Mouse (Mus musculus): ENCODE results near the gene Rab4a.

Rab4a gene

GRCm38 (mm10) chr8:123813173-123813891 is 7.5 kb downstream of the Rab4a start:
- no peak for DNase-seq (ENCODE audit: low spot score)

DNA sequence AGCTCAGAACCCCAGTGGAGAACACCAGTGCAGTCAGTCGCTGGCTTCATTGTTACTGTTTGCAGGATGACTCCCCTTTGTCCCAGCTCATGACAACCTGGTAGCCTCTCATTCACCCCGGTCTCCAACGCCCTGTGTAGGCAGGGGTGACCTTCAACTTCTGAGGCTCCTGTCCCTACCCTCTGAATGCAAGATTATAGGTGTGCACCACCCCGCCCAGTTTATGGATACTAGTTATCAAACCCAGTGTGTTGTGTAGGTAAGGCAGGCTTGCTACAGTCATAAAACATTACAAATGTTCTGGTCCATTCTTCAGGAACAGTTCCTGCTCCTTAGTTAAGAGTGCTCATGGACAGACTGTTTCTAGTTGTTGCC is 8.1 kb downstream of the Rab4a start:
- DNase-seq (ENCODE audit: low spot score): no peak

DNA sequence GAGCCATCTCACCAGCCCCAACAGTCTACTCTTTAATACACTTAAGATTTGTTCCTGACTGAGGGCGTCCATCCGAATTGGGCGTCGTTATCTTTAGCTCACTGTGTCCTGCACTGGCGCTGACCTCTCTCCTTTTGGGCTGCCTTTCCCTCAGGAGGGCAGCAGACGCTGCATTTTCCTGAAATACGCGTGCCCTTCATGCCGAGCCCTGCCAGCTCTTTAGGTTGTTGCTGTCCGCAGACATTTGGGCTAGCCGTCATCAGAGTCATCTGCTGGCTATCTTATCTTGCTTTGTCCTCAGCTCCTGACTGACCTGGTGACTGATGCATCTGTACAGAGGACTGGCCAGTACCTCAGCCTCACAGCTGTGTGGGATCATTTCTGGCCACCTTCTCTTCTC is 9.5 kb downstream of the Rab4a start:
- DNase-seq (ENCODE audit: low spot score): no peak

DNA sequence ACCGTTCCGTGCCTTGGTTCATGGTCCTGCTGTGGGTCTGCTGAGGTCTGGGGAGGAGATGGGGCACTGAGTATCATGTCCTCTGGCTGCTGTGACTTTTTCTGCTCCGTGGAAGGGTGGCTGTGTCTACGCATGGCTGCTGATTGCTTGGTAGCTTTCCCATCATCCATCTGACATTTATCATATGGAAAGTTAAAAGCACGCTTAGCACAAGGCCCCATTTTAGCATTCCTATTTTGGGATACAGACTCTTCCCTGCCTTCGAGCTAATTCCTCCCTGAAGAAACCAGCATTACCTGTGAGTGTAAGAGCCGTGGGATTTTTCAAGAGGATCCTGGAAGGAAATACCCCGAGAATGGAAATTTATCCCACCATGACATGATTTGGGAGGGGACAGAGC is 11.2 kb downstream of the Rab4a start:
- no peak for DNase-seq (ENCODE audit: low spot score)

DNA sequence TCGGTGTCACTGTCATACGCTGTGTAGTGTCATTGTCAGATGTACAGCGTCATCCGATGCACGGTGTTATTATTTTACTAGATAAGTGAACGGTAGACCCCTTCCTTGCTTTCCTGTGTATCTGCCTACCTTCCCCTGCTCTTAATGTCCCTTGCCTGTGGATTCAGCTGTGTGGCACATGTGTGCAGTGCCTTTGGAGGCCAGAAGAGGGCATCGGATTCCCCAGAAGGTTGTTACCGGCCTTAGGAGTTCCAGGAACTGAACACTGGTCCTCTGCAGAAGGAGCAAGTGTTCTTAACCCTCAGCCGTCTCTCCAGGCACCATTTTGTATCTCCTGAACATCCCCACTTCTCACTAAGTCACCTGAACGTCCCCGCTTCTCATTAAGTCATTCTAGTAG is 12.0 kb downstream of the Rab4a start:
- DNase-seq (ENCODE audit: low spot score): no peak

DNA sequence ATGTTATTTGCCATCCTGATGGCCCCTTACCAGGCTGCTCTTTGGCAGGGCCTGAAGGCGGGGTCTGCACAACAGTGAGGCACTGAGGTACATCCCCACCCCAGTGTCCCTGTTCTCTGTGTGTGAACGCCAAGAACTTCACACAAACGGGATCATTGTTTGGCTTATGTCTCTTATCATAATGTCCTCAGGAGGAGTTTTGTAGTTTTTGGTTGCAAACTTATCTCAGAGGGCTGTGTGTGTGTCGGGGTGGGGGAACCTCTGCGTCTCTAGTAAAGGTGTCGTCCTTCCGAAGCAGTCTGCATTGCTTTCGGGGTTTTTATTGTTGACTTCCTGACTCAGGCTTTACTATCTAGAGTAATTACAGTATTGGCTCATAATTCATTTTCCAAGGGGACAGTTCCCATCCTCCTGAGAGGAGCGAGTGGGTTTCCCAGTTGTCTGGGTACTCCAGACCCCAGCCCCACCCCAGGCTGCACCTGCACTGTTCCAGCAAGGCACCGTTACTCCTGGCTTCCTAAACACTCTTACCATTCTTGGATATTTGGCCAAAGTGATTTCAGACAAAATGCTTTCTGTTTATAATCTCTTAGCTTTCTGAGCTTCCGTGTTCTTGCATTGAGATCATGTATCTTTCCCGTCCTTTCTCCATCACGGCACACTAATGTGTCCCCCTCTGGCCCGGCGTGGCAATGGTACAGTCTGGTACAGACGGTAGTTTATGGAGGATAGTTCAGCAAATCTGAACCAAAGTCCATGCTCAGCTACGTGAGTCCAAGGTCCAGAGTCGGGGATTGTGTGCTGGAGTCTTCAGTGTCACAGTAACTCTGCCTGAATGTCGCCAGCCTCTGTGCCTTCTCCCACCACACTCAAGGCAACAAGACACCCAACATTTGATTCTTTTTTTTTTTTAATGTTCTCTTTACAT is 14.2 kb downstream of the Rab4a start:
- DNase-seq (ENCODE audit: low spot score): no peak

- no peak for DNase-seq (ENCODE audit: low spot score)
Observed at GRCm38 (mm10) chr8:123820780-123821179, 15.0 kb downstream of the Rab4a start.

- no peak for DNase-seq (ENCODE audit: low spot score)
Observed at GRCm38 (mm10) chr8:123823111-123823510, 17.3 kb downstream of the Rab4a start.

DNA sequence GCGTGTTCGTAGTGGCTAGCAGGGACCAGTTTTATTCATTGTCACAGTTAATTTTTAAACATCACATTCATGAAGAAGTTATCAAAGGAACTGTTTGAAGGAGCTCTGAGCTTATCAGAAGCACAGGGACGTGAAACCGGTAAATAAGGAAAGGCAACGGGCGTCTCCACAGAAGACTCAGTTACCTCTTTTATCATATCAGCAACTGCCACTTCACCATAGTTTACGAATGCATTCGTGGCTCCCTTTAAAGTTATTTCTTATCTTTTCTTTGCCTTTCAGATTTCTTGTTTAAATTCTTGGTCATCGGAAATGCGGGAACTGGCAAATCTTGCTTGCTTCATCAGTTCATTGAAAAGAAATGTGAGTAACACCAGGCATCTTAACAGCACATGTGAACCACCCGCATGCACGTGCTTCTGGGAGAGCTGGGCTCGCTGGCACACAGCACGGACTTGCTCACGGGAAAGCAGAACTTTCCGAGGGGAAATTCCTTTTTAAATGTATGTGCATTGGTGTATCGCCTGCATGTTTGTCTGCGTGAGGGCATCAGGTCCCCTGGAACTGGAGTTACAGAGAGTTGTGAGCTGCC is 17.8 kb downstream of the Rab4a start:
- DNase-seq (ENCODE audit: low spot score): no peak

DNA sequence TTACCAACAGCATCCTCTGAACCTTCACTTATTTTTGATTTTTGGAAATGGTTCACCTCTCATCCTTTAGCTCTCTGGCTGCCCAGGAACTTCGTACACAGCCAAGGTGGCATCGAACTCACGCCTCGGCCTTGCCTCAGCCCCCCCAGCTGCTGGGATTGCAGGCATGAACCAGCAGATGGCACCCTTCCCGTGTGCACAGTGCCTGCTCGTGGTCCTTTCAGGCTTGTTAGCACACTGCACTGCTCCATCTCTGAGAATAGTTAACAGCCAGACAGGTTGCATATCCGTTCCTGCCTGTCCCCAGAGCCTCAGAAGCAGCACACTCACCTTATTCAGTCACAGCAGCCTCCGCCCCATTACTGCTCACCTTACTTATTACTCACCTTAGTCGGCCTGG is 20.2 kb downstream of the Rab4a start:
- DNase-seq (ENCODE audit: low spot score): no peak

DNA sequence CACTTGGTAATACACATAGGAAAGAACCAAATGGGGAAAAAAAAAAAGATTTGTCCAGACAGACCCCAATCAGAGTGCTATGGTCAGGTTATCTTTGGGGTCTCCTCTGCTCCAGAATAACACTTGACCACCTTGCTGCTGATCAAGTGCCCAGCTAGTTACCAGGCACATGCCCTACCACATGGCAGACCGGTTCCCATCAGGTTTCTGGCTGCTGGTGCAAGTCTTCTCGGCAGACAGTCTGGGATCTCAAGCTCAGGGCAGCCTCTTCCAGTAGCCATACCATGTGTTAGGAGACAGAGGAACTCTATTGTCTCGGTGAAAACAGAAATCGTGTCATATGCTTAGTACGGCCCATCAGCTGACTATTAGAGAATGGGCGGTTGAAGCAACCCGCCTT is 21.0 kb downstream of the Rab4a start:
- no peak for DNase-seq (ENCODE audit: low spot score)

GRCm38 (mm10) chr8:123827523-123827922 is 21.7 kb downstream of the Rab4a start:
- DNase-seq (ENCODE audit: low spot score): no peak

GRCm38 (mm10) chr8:123832757-123833156 is 27.0 kb downstream of the Rab4a start:
- DNase-seq (ENCODE audit: low spot score): peak; percentile 34

DNA sequence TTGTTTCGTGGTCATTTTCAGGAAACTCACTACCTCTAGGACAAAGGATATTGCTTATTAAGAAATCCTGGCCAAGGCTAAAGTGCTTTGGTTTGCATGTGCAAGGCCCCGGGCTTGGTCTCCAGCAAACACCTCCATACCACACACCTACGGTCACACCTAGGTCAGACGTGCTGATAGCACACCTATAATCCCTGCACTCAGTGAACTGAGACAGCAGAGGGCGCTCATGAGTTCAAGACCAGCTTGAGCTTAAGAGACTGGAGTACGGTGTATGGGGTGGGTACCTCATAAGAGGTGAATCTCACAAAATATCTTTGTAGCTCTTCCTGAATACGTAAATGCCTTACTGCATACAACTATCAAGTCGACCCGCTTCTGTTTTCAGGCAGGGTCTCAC is 29.7 kb downstream of the Rab4a start:
- peak; percentile 46 for DNase-seq (ENCODE audit: low spot score)

DNA sequence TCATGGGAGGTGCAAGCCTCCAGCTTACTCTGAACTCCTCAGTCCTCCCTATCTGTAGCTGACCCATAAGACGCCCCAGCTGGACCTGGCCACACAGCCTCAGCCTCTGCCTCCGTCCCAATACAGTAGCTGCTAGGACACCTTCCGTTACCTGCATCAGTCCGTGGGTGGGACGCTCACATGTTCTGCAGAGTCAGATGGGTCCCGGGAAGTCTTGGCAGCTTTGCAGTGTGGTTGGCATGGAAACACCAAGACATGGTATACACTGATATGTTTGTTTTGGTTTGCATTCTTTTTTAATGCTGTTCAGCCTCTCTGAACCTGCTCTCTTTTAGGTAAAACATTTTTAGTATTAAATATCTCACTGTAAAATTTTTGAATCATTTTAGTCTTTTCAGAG is 30.6 kb downstream of the Rab4a start:
- DNase-seq (ENCODE audit: low spot score): no peak

GRCm38 (mm10) chr8:123838496-123838895 is 32.7 kb downstream of the Rab4a start:
- DNase-seq (ENCODE audit: low spot score): no peak

GRCm38 (mm10) chr8:123840578-123841345 is 35.0 kb downstream of the Rab4a start:
- DNase-seq (ENCODE audit: low spot score): no peak

DNA sequence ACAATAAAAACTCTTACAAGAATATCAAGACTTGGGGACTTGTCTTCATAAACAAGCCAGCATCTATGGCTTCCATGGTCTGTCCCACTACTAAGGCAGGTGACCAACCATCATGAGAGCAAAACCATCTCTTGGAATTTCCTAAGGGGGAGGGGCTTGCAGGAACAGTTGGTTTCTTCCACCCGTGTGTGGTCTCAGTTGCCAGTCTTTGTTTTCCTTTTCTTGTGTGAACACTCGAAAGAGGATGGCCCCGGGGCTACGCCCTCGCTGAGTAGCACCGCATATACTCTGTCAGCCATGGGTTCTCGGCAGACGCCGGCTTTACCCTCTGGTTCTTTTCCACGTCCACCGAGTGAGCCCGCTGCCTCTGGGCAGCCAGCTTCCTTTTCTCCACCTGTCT is 36.3 kb downstream of the Rab4a start:
- no peak for DNase-seq (ENCODE audit: low spot score)

GRCm38 (mm10) chr8:123844341-123844740 is 38.6 kb downstream of the Rab4a start:
- DNase-seq (ENCODE audit: low spot score): no peak

DNA sequence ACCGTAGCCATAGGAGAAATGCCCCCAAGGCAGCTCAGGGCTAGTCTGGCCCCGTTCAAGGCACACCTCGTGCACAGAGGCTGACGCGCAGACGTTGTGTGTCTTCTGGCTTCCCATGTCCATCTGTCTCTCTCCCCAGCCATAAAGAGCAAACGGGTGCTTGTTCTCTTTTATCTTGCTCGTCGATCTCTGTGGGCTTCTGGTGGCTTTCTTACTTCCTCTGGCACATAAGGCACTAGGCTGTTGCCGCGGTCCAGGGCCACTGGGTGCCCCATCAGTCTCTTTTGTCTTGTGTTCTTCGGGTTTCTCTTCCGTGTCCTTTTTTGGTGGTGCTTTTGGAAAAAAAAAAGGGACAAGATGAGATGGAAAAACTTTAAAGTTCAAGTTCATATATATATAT is 39.3 kb downstream of the Rab4a start:
- DNase-seq (ENCODE audit: low spot score): no peak

DNA sequence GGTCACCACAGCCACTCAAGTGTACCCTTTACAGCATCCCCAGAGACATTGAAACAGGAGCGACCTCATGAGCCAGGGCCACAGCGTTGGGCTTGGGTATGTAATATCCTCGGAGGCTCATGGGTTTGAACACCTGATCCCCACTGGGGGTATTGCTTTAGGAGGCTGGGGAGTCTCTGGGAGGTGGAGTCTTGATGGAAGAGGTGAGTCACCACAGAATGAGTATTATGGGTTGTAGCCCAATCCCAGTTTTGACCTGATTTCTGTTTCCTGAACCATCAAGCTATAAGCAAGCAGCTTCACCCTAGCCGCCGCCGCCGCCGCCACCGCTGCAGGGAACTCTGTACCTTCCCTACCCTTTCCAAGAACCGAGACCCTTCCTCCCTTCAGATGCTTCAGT is 40.2 kb downstream of the Rab4a start:
- DNase-seq (ENCODE audit: low spot score): no peak

DNA sequence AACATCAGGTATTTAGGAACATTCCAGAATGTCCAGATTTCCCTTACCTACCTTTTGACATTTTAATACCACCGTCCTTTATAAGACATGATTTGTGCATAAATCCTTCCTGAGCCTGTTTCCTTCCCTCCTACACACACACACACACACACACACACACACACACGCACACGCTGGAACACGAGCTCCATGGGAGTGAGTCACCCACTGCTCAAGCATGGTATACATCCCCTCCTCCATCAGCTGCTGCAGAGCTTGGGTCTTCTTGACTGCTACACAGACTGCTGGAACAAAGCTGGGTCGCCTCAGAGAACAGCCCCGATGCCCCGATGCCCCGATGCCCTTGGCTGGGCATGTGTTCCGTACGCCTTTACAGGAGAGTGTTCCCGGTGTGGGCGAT is 40.7 kb downstream of the Rab4a start:
- DNase-seq (ENCODE audit: low spot score): no peak

Measured in ovary, postnatal 14 days (tissue).